Mouse (Mus musculus) left cerebral cortex, adult 11 months (tissue): ENCODE data around the gene Atp1b2.

Experiments used
- DNase-seq: peaks from one replicate; pipeline ENCODE4 v3.0.0; 2022; ENCODE audit warnings: low spot score

Gene Atp1b2

GRCm38 (mm10) chr11:69606832-69607231 lies 1.1 kb upstream of the Atp1b2 start:
- DNase-seq: no peak

GRCm38 (mm10) chr11:69606491-69606795 lies 701 bp upstream of the Atp1b2 start:
- DNase-seq: no peak

- DNase-seq: no peak
Observed at GRCm38 (mm10) chr11:69604795-69605664, 712 bp downstream of the Atp1b2 start.

- no peak for DNase-seq
Observed at GRCm38 (mm10) chr11:69604347-69604746, 1.4 kb downstream of the Atp1b2 start.

- DNase-seq: no peak
Observed at GRCm38 (mm10) chr11:69603516-69603915, 2.2 kb downstream of the Atp1b2 start.

- DNase-seq: no peak
Observed at GRCm38 (mm10) chr11:69601768-69602167, 4.0 kb downstream of the Atp1b2 start.

- peak; percentile 57 for DNase-seq
Observed at GRCm38 (mm10) chr11:69600098-69600497, 5.6 kb downstream of the Atp1b2 start.

GRCm38 (mm10) chr11:69599436-69599835 lies 6.3 kb downstream of the Atp1b2 start:
- no peak for DNase-seq

GRCm38 (mm10) chr11:69594853-69595252 lies 10.9 kb downstream of the Atp1b2 start:
- DNase-seq: no peak

- DNase-seq: no peak
Observed at GRCm38 (mm10) chr11:69592799-69593198, 12.9 kb downstream of the Atp1b2 start.

GRCm38 (mm10) chr11:69591899-69592637 lies 13.7 kb downstream of the Atp1b2 start:
- DNase-seq: peak; percentile 58

GRCm38 (mm10) chr11:69591424-69591823 lies 14.3 kb downstream of the Atp1b2 start:
- no peak for DNase-seq

GRCm38 (mm10) chr11:69590622-69591021 lies 15.1 kb downstream of the Atp1b2 start:
- no peak for DNase-seq

- DNase-seq: no peak
Observed at GRCm38 (mm10) chr11:69589207-69589834, 16.4 kb downstream of the Atp1b2 start.

- DNase-seq: no peak
Observed at GRCm38 (mm10) chr11:69585718-69586325, 19.9 kb downstream of the Atp1b2 start.

- no peak for DNase-seq
Observed at GRCm38 (mm10) chr11:69584937-69585336, 20.8 kb downstream of the Atp1b2 start.

- no peak for DNase-seq
Observed at GRCm38 (mm10) chr11:69584008-69584407, 21.7 kb downstream of the Atp1b2 start.

- DNase-seq: no peak
Observed at GRCm38 (mm10) chr11:69582230-69582805, 23.4 kb downstream of the Atp1b2 start.

GRCm38 (mm10) chr11:69581814-69582213 lies 23.9 kb downstream of the Atp1b2 start:
- no peak for DNase-seq

GRCm38 (mm10) chr11:69581147-69581688 lies 24.5 kb downstream of the Atp1b2 start:
- peak; percentile 78 for DNase-seq

GRCm38 (mm10) chr11:69580572-69581146 lies 25.1 kb downstream of the Atp1b2 start:
- no peak for DNase-seq
